Mouse (Mus musculus) CD4-positive, CD25-positive, alpha-beta regulatory T cell, adult 2 months (primary cell): ENCODE data around the gene Epor.

Experiments
- DNase-seq: peaks from one replicate; pipeline ENCODE4 v3.0.0-alpha.2; 2012; ENCODE audit warnings: low read depth, low spot score

Gene Epor

GRCm38 (mm10) chr9:21963417-21963816 is at the start of gene Epor:
TSS of gene Epor (minus strand) at chr9:21963506.
- no peak for DNase-seq

GRCm38 (mm10) chr9:22012731-22013130 is 49.4 kb upstream of the Epor start:
- DNase-seq: no peak

GRCm38 (mm10) chr9:22011055-22011454 is 47.7 kb upstream of the Epor start:
- DNase-seq: no peak

GRCm38 (mm10) chr9:22004546-22004945 is 41.2 kb upstream of the Epor start:
- DNase-seq: no peak

GRCm38 (mm10) chr9:22003163-22003554 is 39.9 kb upstream of the Epor start:
- DNase-seq: peak; percentile 69

- peak; percentile 100 for DNase-seq
These were observed 39.2 kb upstream of the Epor start, which contains the start of the genes Ccdc151 and Prkcsh for GRCm38 (mm10) chr9:22002194-22003162. TSS of gene Ccdc151 (minus strand) at chr9:22002634. TSS of gene Prkcsh (plus strand) at chr9:22002806.

GRCm38 (mm10) chr9:22001633-22002032 is 38.3 kb upstream of the Epor start:
- no peak for DNase-seq

GRCm38 (mm10) chr9:22000296-22000695 is 37.0 kb upstream of the Epor start:
- DNase-seq: no peak

GRCm38 (mm10) chr9:21996178-21996867 is 33.0 kb upstream of the Epor start:
- DNase-seq: no peak

- no peak for DNase-seq
These were observed 28.9 kb upstream of the Epor start for GRCm38 (mm10) chr9:21992227-21992626.

GRCm38 (mm10) chr9:21989230-21990110 is 26.2 kb upstream of the Epor start, which contains the start of gene Rgl3:
TSS of gene Rgl3 (minus strand) at chr9:21989446.
- no peak for DNase-seq

- DNase-seq: no peak
These were observed 25.3 kb upstream of the Epor start for GRCm38 (mm10) chr9:21988421-21989101.

GRCm38 (mm10) chr9:21987592-21988342 is 24.5 kb upstream of the Epor start:
- no peak for DNase-seq

- no peak for DNase-seq
These were observed 20.6 kb upstream of the Epor start for GRCm38 (mm10) chr9:21983911-21984310.

GRCm38 (mm10) chr9:21978398-21979128 is 15.3 kb upstream of the Epor start:
- no peak for DNase-seq

- DNase-seq: peak; percentile 76
These were observed 14.7 kb upstream of the Epor start for GRCm38 (mm10) chr9:21977972-21978371.

- no peak for DNase-seq
These were observed 14.0 kb upstream of the Epor start for GRCm38 (mm10) chr9:21977331-21977730.

- no peak for DNase-seq
These were observed 13.4 kb upstream of the Epor start for GRCm38 (mm10) chr9:21976626-21977175.

- DNase-seq: no peak
These were observed 6.0 kb upstream of the Epor start for GRCm38 (mm10) chr9:21969304-21969703.
